Mouse (Mus musculus) CH12.LX (cell line): ENCODE measurements around the gene Ung.
A peak's percentile ranks its signal among the peaks of the same experiment; 100 is the strongest.

Source experiments
- CHD2 ChIP-seq: IDR thresholded peaks from 2 replicates; pipeline ENCODE4 v1.6.1; 2011; ENCODE audit warnings: low read length, improper control_type of control experiment
- CTCF ChIP-seq, 2 experiments: IDR thresholded peaks in 1 of 2; conservative IDR thresholded peaks in 1 of 2; 2 replicates each; pipeline ENCODE4 v1.5.1; 2011 to 2012; ENCODE audit warnings: low read depth in 2 of 2, low read length in 2 of 2, improper control_type of control experiment in 1 of 2, inconsistent platforms in 1 of 2, mild to moderate bottlenecking in 1 of 2, moderate library complexity in 1 of 2
- E2F4 ChIP-seq: IDR thresholded peaks from 2 replicates; pipeline ENCODE4 v1.6.1; 2011; ENCODE audit warnings: low read depth, low read length, improper control_type of control experiment; ENCODE audit not compliant: insufficient replicate concordance
- EP300 ChIP-seq: IDR thresholded peaks from 2 replicates; pipeline ENCODE4 v1.6.1; 2011; ENCODE audit warnings: low read length, improper control_type of control experiment
- MXI1 ChIP-seq: IDR thresholded peaks from 2 replicates; pipeline ENCODE4 v1.6.1; 2011; ENCODE audit warnings: mild to moderate bottlenecking, low read depth, low read length, improper control_type of control experiment
- NELFE ChIP-seq: IDR thresholded peaks from 2 replicates; pipeline ENCODE4 v1.6.1; 2011; ENCODE audit warnings: low read depth, low read length, improper control_type of control experiment
- POLR2A ChIP-seq: IDR thresholded peaks from 2 replicates; pipeline ENCODE4 v1.6.1; 2011; ENCODE audit warnings: low read depth, mild to moderate bottlenecking, improper control_type of control experiment, low read length
- POLR2AphosphoS2 ChIP-seq: IDR thresholded peaks from 2 replicates; pipeline ENCODE4 v1.6.1; 2011; ENCODE audit warnings: low read depth, low read length, improper control_type of control experiment
- TBP ChIP-seq: conservative IDR thresholded peaks from 2 replicates; pipeline ENCODE4 v1.6.1; 2011; ENCODE audit warnings: low read depth, low read length, improper control_type of control experiment
- TCF12 ChIP-seq: IDR thresholded peaks from 2 replicates; pipeline ENCODE4 v1.6.1; 2014; ENCODE audit warnings: low read depth, mild to moderate bottlenecking, inconsistent platforms, low read length, improper control_type of control experiment
- UBTF ChIP-seq: IDR thresholded peaks from 2 replicates; pipeline ENCODE4 v1.6.1; 2012; ENCODE audit warnings: low read depth, mild to moderate bottlenecking, inconsistent platforms, low read length, improper control_type of control experiment, moderate library complexity
- USF2 ChIP-seq: conservative IDR thresholded peaks from 2 replicates; pipeline ENCODE4 v1.6.1; 2011; ENCODE audit warnings: low read depth, low read length, improper control_type of control experiment
- ZC3H11A ChIP-seq: IDR thresholded peaks from 2 replicates; pipeline ENCODE4 v1.6.1; 2012; ENCODE audit warnings: low read depth, mild to moderate bottlenecking, inconsistent platforms, low read length, improper control_type of control experiment

- TF ChIP-seq CTCF (conservative IDR thresholded peaks at IDR 0.05 in 1 of 2, IDR thresholded peaks at IDR 0.05 in 1 of 2; ENCODE audit: low read depth in 2 of 2, low read length in 2 of 2) (no peak), UBTF (no peak), E2F4 (no peak), USF2 (no peak), EP300 (no peak), POLR2A (no peak), NELFE (no peak), CHD2 (0 out of 2 replicates have a peak, but pooled peaks have one; percentile 21), TBP (no peak), TCF12 (no peak), MXI1 (no peak), POLR2AphosphoS2 (no peak), ZC3H11A (no peak)
Measured at GRCm38 (mm10) chr5:114100390-114101099, 29.6 kb upstream of the Ung start.
